Mouse (Mus musculus): ENCODE data around the gene Pbrm1.

DNA sequence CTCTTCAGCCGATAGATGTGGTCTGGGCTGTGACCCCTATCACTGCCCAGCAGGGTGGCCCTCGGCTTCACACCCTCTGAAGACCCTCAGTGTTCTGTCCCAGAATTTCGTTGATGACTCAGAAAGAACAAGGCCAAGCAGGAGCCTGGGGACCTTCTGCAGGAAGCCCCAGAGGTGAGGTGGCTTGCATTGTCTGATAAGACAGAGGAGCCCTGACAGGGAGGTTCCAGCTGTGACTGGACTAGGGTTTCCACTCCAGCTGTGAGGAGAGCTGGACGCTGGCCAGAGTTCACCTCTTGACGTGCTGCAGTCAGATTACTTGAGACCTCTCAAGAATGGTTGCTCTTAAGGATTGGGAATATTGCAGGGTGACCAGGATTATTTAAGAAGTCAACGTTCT lies 113.1 kb downstream of the Pbrm1 start:
- TF ChIP-seq CTCF (IDR thresholded peaks at IDR 0.05; ENCODE audit: borderline replicate concordance, control insufficient read depth, extremely low read depth, insufficient read depth, low read length, poor library complexity) (no peak), POLR2A (IDR thresholded peaks at IDR 0.05; ENCODE audit: control insufficient read depth, extremely low read depth, insufficient read depth, low read length, poor library complexity) (no peak)
